Mouse (Mus musculus) lung, postnatal 14 days (tissue): Measurements from ENCODE around the gene Pcdh15.

Experiments
- DNase-seq: peaks from one replicate; pipeline ENCODE4 v3.0.0; 2021

The Pcdh15 gene

GRCm38 (mm10) chr10:73098966-73099845 lies at the start of gene Pcdh15:
Gene Pcdh15, plus strand, starts transcription at chr10:73099342.
- DNase-seq = no peak

- no peak for DNase-seq
These were observed 47.1 kb upstream of the Pcdh15 start for GRCm38 (mm10) chr10:73052074-73052473.

- no peak for DNase-seq
These were observed 39.4 kb upstream of the Pcdh15 start for GRCm38 (mm10) chr10:73059726-73060230.

GRCm38 (mm10) chr10:73086703-73087102 lies 12.4 kb upstream of the Pcdh15 start:
- no peak for DNase-seq

- no peak for DNase-seq
These were observed 2.5 kb upstream of the Pcdh15 start for GRCm38 (mm10) chr10:73096531-73097135.

GRCm38 (mm10) chr10:73097176-73097575 lies 2.0 kb upstream of the Pcdh15 start:
- no peak for DNase-seq

GRCm38 (mm10) chr10:73097979-73098378 lies 1.2 kb upstream of the Pcdh15 start:
- peak; percentile 56 for DNase-seq

- DNase-seq = no peak
These were observed 702 bp downstream of the Pcdh15 start for GRCm38 (mm10) chr10:73099846-73100241.

GRCm38 (mm10) chr10:73103383-73103994 lies 4.3 kb downstream of the Pcdh15 start:
- DNase-seq = no peak

GRCm38 (mm10) chr10:73105893-73106292 lies 6.8 kb downstream of the Pcdh15 start:
- peak; percentile 5 for DNase-seq

- no peak for DNase-seq
These were observed 38.8 kb downstream of the Pcdh15 start for GRCm38 (mm10) chr10:73137985-73138384.

GRCm38 (mm10) chr10:73147543-73147942 lies 48.4 kb downstream of the Pcdh15 start:
- no peak for DNase-seq

- no peak for DNase-seq
These were observed 48.8 kb downstream of the Pcdh15 start for GRCm38 (mm10) chr10:73147978-73148377.

GRCm38 (mm10) chr10:73154544-73154943 lies 55.4 kb downstream of the Pcdh15 start:
- DNase-seq = no peak

- no peak for DNase-seq
These were observed 62.6 kb downstream of the Pcdh15 start for GRCm38 (mm10) chr10:73161757-73162156.

- no peak for DNase-seq
These were observed 116.9 kb downstream of the Pcdh15 start for GRCm38 (mm10) chr10:73216001-73216400.

- DNase-seq = no peak
These were observed 143.2 kb downstream of the Pcdh15 start for GRCm38 (mm10) chr10:73242294-73242693.

GRCm38 (mm10) chr10:73280438-73280837 lies 181.3 kb downstream of the Pcdh15 start:
- no peak for DNase-seq

- DNase-seq = no peak
These were observed 197.3 kb downstream of the Pcdh15 start for GRCm38 (mm10) chr10:73296456-73296855.

- DNase-seq = no peak
These were observed 202.8 kb downstream of the Pcdh15 start for GRCm38 (mm10) chr10:73301951-73302350.

GRCm38 (mm10) chr10:73306677-73307076 lies 207.5 kb downstream of the Pcdh15 start:
- no peak for DNase-seq

- DNase-seq = no peak
These were observed 227.7 kb downstream of the Pcdh15 start for GRCm38 (mm10) chr10:73326861-73327260.

GRCm38 (mm10) chr10:73333426-73333825 lies 234.3 kb downstream of the Pcdh15 start:
- no peak for DNase-seq

GRCm38 (mm10) chr10:73379001-73379400 lies 279.9 kb downstream of the Pcdh15 start:
- no peak for DNase-seq
